Mouse (Mus musculus) c-Kit-positive CD71-positive TER-119-negative erythroid progenitor cells, embryonic 14.5 days (primary cell): ENCODE measurements around the gene Olfr823.
"Not testable (repeated sequence)": the region's sequence is repeated elsewhere in the genome, so short reads cannot be mapped to it uniquely, and the experiment has no call there.

Experiments used
- DNase-seq: peaks from one replicate; pipeline ENCODE4 v3.0.0-alpha.2; 2013; ENCODE audit warnings: low read depth

The Olfr823 gene

GRCm38 (mm10) chr10:130115283-130115682, at the start of gene Olfr823:
TSS of gene Olfr823 (minus strand) at chr10:130115383.
- not testable (repeated sequence) for DNase-seq

GRCm38 (mm10) chr10:130144121-130144520, 28.9 kb upstream of the Olfr823 start:
- no peak for DNase-seq

- not testable (repeated sequence) for DNase-seq
Observed at GRCm38 (mm10) chr10:130142481-130142880, 27.3 kb upstream of the Olfr823 start.

- DNase-seq: no peak
Observed at GRCm38 (mm10) chr10:130134811-130135210, 19.6 kb upstream of the Olfr823 start.

GRCm38 (mm10) chr10:130129900-130130299, 14.7 kb upstream of the Olfr823 start, which contains the start of gene Olfr824:
TSS of gene Olfr824 (minus strand) at chr10:130130000.
- not testable (repeated sequence) for DNase-seq

GRCm38 (mm10) chr10:130116045-130116444, 862 bp upstream of the Olfr823 start:
- DNase-seq: not testable (repeated sequence)

GRCm38 (mm10) chr10:130096104-130096503, 19.1 kb downstream of the Olfr823 start:
- no peak for DNase-seq

GRCm38 (mm10) chr10:130092838-130093440, 22.2 kb downstream of the Olfr823 start:
- DNase-seq: peak; percentile 31

- no peak for DNase-seq
Observed at GRCm38 (mm10) chr10:130070910-130071309, 44.3 kb downstream of the Olfr823 start, which contains the start of gene Olfr822. TSS of gene Olfr822 (plus strand) at chr10:130071210.
